Mouse (Mus musculus): ENCODE data around the gene Asic1. TPM values are rescaled to one million over a fixed set of nuclear protein-coding genes. Genes with fewer than 3 reads are reported as not detected.

The Asic1 gene
- polyA plus RNA-seq, 2 experiments, result 1.4 to 3.4 TPM

- peaks cover 69% of the 10 kb centered on the region for H3K36me3 ChIP-seq (ENCODE audit: control insufficient read depth, insufficient read depth, low read length)
- no peaks in the 10 kb centered on the region for H3K27me3 ChIP-seq (ENCODE audit: control insufficient read depth, insufficient read depth, low read length)
- TF ChIP-seq POLR2A (IDR thresholded peaks at IDR 0.05; ENCODE audit: borderline replicate concordance, extremely low read depth, insufficient read depth, insufficient read length), result no peak
- ATAC-seq (ENCODE audit: low FRiP score, low read depth) (no peak), DNase-seq (ENCODE audit: low spot score) (no peak)
- WGBS, result 91% methylated on average over 5 of the region's 5 CpGs
- H3K9me3 ChIP-seq (ENCODE audit: control insufficient read depth, low read length), result no peaks in the 10 kb centered on the region
- no peak overlapping the region for H3K9ac ChIP-seq (ENCODE audit: low read depth, low read length, severe bottlenecking)
- no peaks in the 10 kb centered on the region for H3K4me1 ChIP-seq (ENCODE audit: control insufficient read depth, insufficient read depth, low read length)
- H3K27ac ChIP-seq (replicated peaks; ENCODE audit: low read depth, low read length), result no peak overlapping the region
- H3K4me3 ChIP-seq (replicated peaks; ENCODE audit: low read length), result no peak overlapping the region
- H3K4me2 ChIP-seq (replicated peaks; ENCODE audit: low read depth, low read length, severe bottlenecking), result no peak overlapping the region
Measured at GRCm38 (mm10) chr15:99638124-99638485, 32.1 kb upstream of the Asic1 start.

DNA sequence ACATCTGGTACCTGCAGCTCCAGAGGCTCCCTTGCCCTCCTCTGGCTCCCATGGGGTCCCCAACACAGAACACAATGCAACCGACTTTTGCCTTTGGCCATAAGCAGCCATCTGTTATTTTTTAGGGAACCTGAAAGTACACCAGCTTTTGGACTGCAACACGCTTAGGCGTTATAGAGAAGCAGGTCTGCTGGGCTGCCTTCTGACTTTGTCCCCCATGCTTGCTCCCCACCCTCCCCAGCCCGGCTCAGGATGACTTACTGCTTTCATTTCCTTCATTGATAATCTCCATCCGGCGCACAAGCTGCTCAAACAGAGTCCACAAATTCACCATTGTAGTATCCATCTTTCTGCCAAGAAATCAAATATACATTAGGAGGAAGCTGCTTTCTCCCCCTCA lies 27.5 kb upstream of the Asic1 start:
- no peak for ATAC-seq (ENCODE audit: low FRiP score, low read depth)
- no peak overlapping the region for H3K27ac ChIP-seq (replicated peaks; ENCODE audit: low read depth, low read length)
- TF ChIP-seq POLR2A (IDR thresholded peaks at IDR 0.05; ENCODE audit: borderline replicate concordance, extremely low read depth, insufficient read depth, insufficient read length), result no peak

GRCm38 (mm10) chr15:99643832-99644231 lies 26.3 kb upstream of the Asic1 start:
- no peak for TF ChIP-seq POLR2A (IDR thresholded peaks at IDR 0.05; ENCODE audit: borderline replicate concordance, extremely low read depth, insufficient read depth, insufficient read length)
- no peak for ATAC-seq (ENCODE audit: low FRiP score, low read depth)
- H3K4me1 ChIP-seq (ENCODE audit: control insufficient read depth, insufficient read depth, low read length), result peaks cover 17% of the 10 kb centered on the region
- no peaks in the 10 kb centered on the region for H3K9me3 ChIP-seq (ENCODE audit: control insufficient read depth, low read length)
- H3K4me2 ChIP-seq (replicated peaks; ENCODE audit: low read depth, low read length, severe bottlenecking), result no peak overlapping the region
- 82% methylated on average over 10 of the region's 10 CpGs for WGBS
- no peak for DNase-seq (ENCODE audit: low spot score)
- H3K4me3 ChIP-seq (replicated peaks; ENCODE audit: low read length), result no peak overlapping the region
- no peak overlapping the region for H3K27ac ChIP-seq (replicated peaks; ENCODE audit: low read depth, low read length)
- no peaks in the 10 kb centered on the region for H3K27me3 ChIP-seq (ENCODE audit: control insufficient read depth, insufficient read depth, low read length)
- H3K36me3 ChIP-seq (ENCODE audit: control insufficient read depth, insufficient read depth, low read length), result peaks cover 20% of the 10 kb centered on the region
- H3K9ac ChIP-seq (ENCODE audit: low read depth, low read length, severe bottlenecking), result no peak overlapping the region

More for the DNA sequence above, 27.5 kb upstream of the Asic1 start:
- peaks cover 7% of the 10 kb centered on the region; the same call in 1 of the 2 replicates for H3K4me1 ChIP-seq (ENCODE audit: control insufficient read depth, insufficient read depth, low read length)
- no peaks in the 10 kb centered on the region for H3K9me3 ChIP-seq (ENCODE audit: control insufficient read depth, low read length)
- no peak overlapping the region for H3K4me2 ChIP-seq (replicated peaks; ENCODE audit: low read depth, low read length, severe bottlenecking)
- H3K9ac ChIP-seq (ENCODE audit: low read depth, low read length, severe bottlenecking), result no peak overlapping the region
- 56% methylated on average over 6 of the region's 6 CpGs for WGBS
- H3K27me3 ChIP-seq (ENCODE audit: control insufficient read depth, insufficient read depth, low read length), result no peaks in the 10 kb centered on the region
- H3K4me3 ChIP-seq (replicated peaks; ENCODE audit: low read length), result no peak overlapping the region
- H3K36me3 ChIP-seq (ENCODE audit: control insufficient read depth, insufficient read depth, low read length), result peaks cover 26% of the 10 kb centered on the region
- DNase-seq (ENCODE audit: low spot score), result no peak

DNA sequence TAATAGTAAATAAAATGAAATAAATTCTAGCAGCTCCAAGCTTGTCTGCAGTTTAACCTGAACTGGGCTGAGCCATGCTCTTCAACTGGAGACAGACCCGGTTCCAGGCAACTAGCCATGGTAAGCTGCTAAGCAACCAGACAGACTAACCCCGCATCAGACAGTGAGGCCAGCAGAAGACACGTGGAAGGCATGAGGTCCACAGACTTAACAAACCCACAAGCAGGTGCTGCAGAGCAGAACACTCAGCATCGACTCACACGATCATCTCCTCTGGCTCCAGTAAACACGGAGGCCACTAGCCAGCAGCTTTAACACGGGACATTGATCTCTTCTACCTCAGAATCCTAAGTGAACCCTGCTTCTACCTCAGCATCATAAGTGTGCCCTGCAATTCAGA lies 25.4 kb upstream of the Asic1 start:
- H3K4me1 ChIP-seq (ENCODE audit: control insufficient read depth, insufficient read depth, low read length), result peaks cover 26% of the 10 kb centered on the region
- no peak overlapping the region for H3K4me3 ChIP-seq (replicated peaks; ENCODE audit: low read length)
- no peaks in the 10 kb centered on the region for H3K27me3 ChIP-seq (ENCODE audit: control insufficient read depth, insufficient read depth, low read length)
- no peak overlapping the region for H3K9ac ChIP-seq (ENCODE audit: low read depth, low read length, severe bottlenecking)
- DNase-seq (ENCODE audit: low spot score), result no peak
- 55% methylated on average over 7 of the region's 7 CpGs for WGBS
- peaks cover 11% of the 10 kb centered on the region for H3K36me3 ChIP-seq (ENCODE audit: control insufficient read depth, insufficient read depth, low read length)
- no peak for ATAC-seq (ENCODE audit: low FRiP score, low read depth)
- no peak overlapping the region for H3K27ac ChIP-seq (replicated peaks; ENCODE audit: low read depth, low read length)
- no peaks in the 10 kb centered on the region for H3K9me3 ChIP-seq (ENCODE audit: control insufficient read depth, low read length)
- no peak for TF ChIP-seq POLR2A (IDR thresholded peaks at IDR 0.05; ENCODE audit: borderline replicate concordance, extremely low read depth, insufficient read depth, insufficient read length)
- H3K4me2 ChIP-seq (replicated peaks; ENCODE audit: low read depth, low read length, severe bottlenecking), result no peak overlapping the region

DNA sequence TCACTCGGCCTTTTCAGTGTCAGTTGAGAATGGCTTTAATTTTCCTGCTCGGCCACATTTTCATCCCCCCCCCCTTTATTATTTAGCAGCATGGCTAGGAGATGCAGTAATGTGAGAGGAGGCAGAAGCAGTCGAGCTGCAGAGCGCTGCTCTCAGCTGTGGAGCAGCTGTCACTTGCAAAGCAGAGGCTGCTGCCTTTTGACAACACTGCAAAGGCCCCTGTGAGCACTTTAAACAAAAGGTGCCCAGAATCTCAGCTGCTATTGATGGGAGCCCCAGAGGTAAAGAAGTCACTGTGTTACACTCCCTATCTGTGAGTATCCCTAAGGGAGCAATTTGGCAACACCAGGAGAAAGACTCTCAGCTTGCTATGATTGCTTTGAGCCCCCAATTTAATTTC lies 21.8 kb upstream of the Asic1 start:
- H3K4me2 ChIP-seq (replicated peaks; ENCODE audit: low read depth, low read length, severe bottlenecking), result no peak overlapping the region; the same call in 1 of the 2 replicates
- H3K9ac ChIP-seq (ENCODE audit: low read depth, low read length, severe bottlenecking), result no peak overlapping the region
- ATAC-seq (ENCODE audit: low FRiP score, low read depth) (no peak), DNase-seq (ENCODE audit: low spot score) (no peak)
- H3K36me3 ChIP-seq (ENCODE audit: control insufficient read depth, insufficient read depth, low read length), result no peaks in the 10 kb centered on the region
- H3K27ac ChIP-seq (replicated peaks; ENCODE audit: low read depth, low read length), result no peak overlapping the region
- TF ChIP-seq POLR2A (IDR thresholded peaks at IDR 0.05; ENCODE audit: borderline replicate concordance, extremely low read depth, insufficient read depth, insufficient read length), result no peak
- peaks cover 8% of the 10 kb centered on the region; the same call in 1 of the 2 replicates for H3K27me3 ChIP-seq (ENCODE audit: control insufficient read depth, insufficient read depth, low read length)
- H3K4me3 ChIP-seq (replicated peaks; ENCODE audit: low read length), result no peak overlapping the region
- no peaks in the 10 kb centered on the region for H3K9me3 ChIP-seq (ENCODE audit: control insufficient read depth, low read length)
- peaks cover 30% of the 10 kb centered on the region for H3K4me1 ChIP-seq (ENCODE audit: control insufficient read depth, insufficient read depth, low read length)
- 18% methylated on average over 4 of the region's 4 CpGs for WGBS
